Mouse (Mus musculus) erythroblast, embryonic 14.5 days (primary cell): Measurements from ENCODE around the gene Mapk6.

Experiments
- GATA1 ChIP-seq: IDR thresholded peaks from 2 replicates; pipeline ENCODE4 v1.6.1; 2012; ENCODE audit warnings: low read length, inconsistent platforms, mixed read lengths
- TAL1 ChIP-seq: IDR thresholded peaks from 3 replicates; pipeline ENCODE4 v1.6.1; 2012; ENCODE audit warnings: low read length, inconsistent platforms, mixed read lengths

GRCm38 (mm10) chr9:75428274-75428600 lies 18.4 kb upstream of the Mapk6 start:
- TF ChIP-seq GATA1 (no peak), TAL1 (no peak)
